Mouse (Mus musculus): ENCODE measurements around the gene Acy3.

DNA sequence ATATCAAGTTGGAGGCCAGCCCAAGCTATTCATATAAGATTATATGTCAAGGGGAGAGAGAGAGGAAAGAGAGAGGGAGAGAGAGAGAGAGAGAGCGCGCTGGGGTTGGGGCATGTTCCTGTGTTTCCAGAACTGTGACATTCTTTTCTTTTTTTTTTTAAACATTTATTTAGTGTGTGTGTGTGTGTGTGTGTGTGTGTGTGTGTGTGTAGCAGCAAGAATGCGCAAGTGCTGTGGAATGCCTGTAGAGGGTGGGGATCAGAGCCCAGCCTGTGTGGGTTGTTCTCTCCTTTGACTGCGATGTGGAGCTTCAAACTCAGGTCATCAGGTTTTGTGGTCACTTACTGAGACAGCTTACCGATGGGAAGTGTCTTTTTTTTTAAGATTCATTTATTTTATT, 26.2 kb upstream of the Acy3 start:
- TF ChIP-seq EP300 (IDR thresholded peaks at IDR 0.05; ENCODE audit: low read depth) (no peak), CTCF (IDR thresholded peaks at IDR 0.05; ENCODE audit: low read depth) (no peak)
